Mouse (Mus musculus): Measurements from ENCODE around the gene Uts2r. TPM values are rescaled to one million over a fixed set of nuclear protein-coding genes. Genes with fewer than 3 reads are reported as not detected.

Gene Uts2r
- total and polyA plus RNA-seq, 2 experiments from 2014 or later: 0.16 to 0.84 TPM

- no peaks in the 10 kb centered on the region for H3K4me1 ChIP-seq (ENCODE audit: insufficient read depth, low read length)
- no peaks in the 10 kb centered on the region for H3K9me3 ChIP-seq (ENCODE audit: low read length)
- TF ChIP-seq CTCF (IDR thresholded peaks at IDR 0.05; ENCODE audit: low read depth): no peak
- DNase-seq (ENCODE audit: low spot score) (no peak), ATAC-seq (no peak)
- no peak overlapping the region for H3K27ac ChIP-seq
- H3K36me3 ChIP-seq (ENCODE audit: insufficient read depth, low read length): no peaks in the 10 kb centered on the region
- no peak overlapping the region for H3K9ac ChIP-seq (replicated peaks; ENCODE audit: low read length)
- H3K4me3 ChIP-seq (ENCODE audit: low read length): no peak overlapping the region
- 88% methylated on average over 26 of the region's 26 CpGs for WGBS
- H3K27me3 ChIP-seq (ENCODE audit: insufficient read depth, low read length): no peaks in the 10 kb centered on the region
- no peak overlapping the region for H3K4me2 ChIP-seq (ENCODE audit: low read depth, low read length)
Observed at GRCm38 (mm10) chr11:121160636-121161346, 720 bp downstream of the Uts2r start.

- no peak overlapping the region for H3K9ac ChIP-seq (replicated peaks; ENCODE audit: low read length)
- no peaks in the 10 kb centered on the region for H3K4me1 ChIP-seq (ENCODE audit: insufficient read depth, low read length)
- WGBS: 89% methylated on average over 4 of the region's 4 CpGs
- no peak overlapping the region for H3K4me3 ChIP-seq (ENCODE audit: low read length)
- TF ChIP-seq CTCF (IDR thresholded peaks at IDR 0.05; ENCODE audit: low read depth): no peak
- H3K36me3 ChIP-seq (ENCODE audit: insufficient read depth, low read length): no peaks in the 10 kb centered on the region
- H3K9me3 ChIP-seq (ENCODE audit: low read length): no peaks in the 10 kb centered on the region
- DNase-seq (ENCODE audit: low spot score) (no peak), ATAC-seq (no peak)
- no peaks in the 10 kb centered on the region for H3K27me3 ChIP-seq (ENCODE audit: insufficient read depth, low read length)
- no peak overlapping the region for H3K4me2 ChIP-seq (ENCODE audit: low read depth, low read length)
- no peak overlapping the region for H3K27ac ChIP-seq
Observed at GRCm38 (mm10) chr11:121163751-121164150, 3.7 kb downstream of the Uts2r start.

- Histone ChIP-seq H3K9me3 (ENCODE audit: low read length) (no peaks in the 10 kb centered on the region), H3K4me1 (ENCODE audit: insufficient read depth, low read length) (peaks cover 11% of the 10 kb centered on the region; the same call in 1 of the 2 replicates), H3K9ac (replicated peaks; ENCODE audit: low read length) (no peak overlapping the region), H3K27ac (no peak overlapping the region), H3K4me3 (ENCODE audit: low read length) (no peak overlapping the region), H3K4me2 (ENCODE audit: low read depth, low read length) (no peak overlapping the region), H3K36me3 (ENCODE audit: insufficient read depth, low read length) (no peaks in the 10 kb centered on the region), H3K27me3 (ENCODE audit: insufficient read depth, low read length) (no peaks in the 10 kb centered on the region)
- no peak for ATAC-seq
- TF ChIP-seq CTCF (IDR thresholded peaks at IDR 0.05; ENCODE audit: low read depth): no peak
- 62% methylated on average over 5 of the region's 5 CpGs for WGBS
- no peak for DNase-seq (ENCODE audit: low spot score)
Observed at GRCm38 (mm10) chr11:121173203-121173602, 13.1 kb downstream of the Uts2r start.

GRCm38 (mm10) chr11:121174234-121174633 lies 14.2 kb downstream of the Uts2r start:
- TF ChIP-seq CTCF (IDR thresholded peaks at IDR 0.05; ENCODE audit: low read depth): no peak
- WGBS: 55% methylated on average over 3 of the region's 3 CpGs
- Histone ChIP-seq H3K36me3 (ENCODE audit: insufficient read depth, low read length) (no peaks in the 10 kb centered on the region), H3K27ac (no peak overlapping the region), H3K4me2 (ENCODE audit: low read depth, low read length) (no peak overlapping the region), H3K4me3 (ENCODE audit: low read length) (no peak overlapping the region), H3K27me3 (ENCODE audit: insufficient read depth, low read length) (no peaks in the 10 kb centered on the region), H3K9me3 (ENCODE audit: low read length) (no peaks in the 10 kb centered on the region), H3K9ac (replicated peaks; ENCODE audit: low read length) (no peak overlapping the region), H3K4me1 (ENCODE audit: insufficient read depth, low read length) (peaks cover 11% of the 10 kb centered on the region; the same call in 1 of the 2 replicates)
- ATAC-seq: no peak
- DNase-seq (ENCODE audit: low spot score): no peak

- H3K4me1 ChIP-seq (ENCODE audit: insufficient read depth, low read length): peaks cover 11% of the 10 kb centered on the region; the same call in 1 of the 2 replicates
- TF ChIP-seq CTCF (IDR thresholded peaks at IDR 0.05; ENCODE audit: low read depth): peak; percentile 91
- no peaks in the 10 kb centered on the region; the same call in 1 of the 2 replicates for H3K36me3 ChIP-seq (ENCODE audit: insufficient read depth, low read length)
- no peaks in the 10 kb centered on the region for H3K9me3 ChIP-seq (ENCODE audit: low read length)
- H3K4me3 ChIP-seq (ENCODE audit: low read length): no peak overlapping the region
- no peaks in the 10 kb centered on the region for H3K27me3 ChIP-seq (ENCODE audit: insufficient read depth, low read length)
- H3K27ac ChIP-seq: no peak overlapping the region
- DNase-seq (ENCODE audit: low spot score): peak; percentile 68
- H3K9ac ChIP-seq (replicated peaks; ENCODE audit: low read length): no peak overlapping the region
- ATAC-seq: peak; percentile 43; the same call in 1 of the 2 replicates
- no peak overlapping the region for H3K4me2 ChIP-seq (ENCODE audit: low read depth, low read length)
- 60% methylated on average over 12 of the region's 12 CpGs for WGBS
Observed at GRCm38 (mm10) chr11:121176285-121177270, 16.5 kb downstream of the Uts2r start.

GRCm38 (mm10) chr11:121189681-121190080 lies 29.6 kb downstream of the Uts2r start:
- DNase-seq (ENCODE audit: low spot score) (peak; percentile 14), ATAC-seq (no peak)
- TF ChIP-seq CTCF (IDR thresholded peaks at IDR 0.05; ENCODE audit: low read depth): no peak
- no peaks in the 10 kb centered on the region for H3K27me3 ChIP-seq (ENCODE audit: insufficient read depth, low read length)
- 0 out of 2 replicates have a peak overlapping the region, but pooled peaks have one; percentile 13 for H3K9ac ChIP-seq (replicated peaks; ENCODE audit: low read length)
- no peak overlapping the region for H3K4me2 ChIP-seq (ENCODE audit: low read depth, low read length)
- WGBS: 68% methylated on average over 3 of the region's 3 CpGs
- H3K9me3 ChIP-seq (ENCODE audit: low read length): no peaks in the 10 kb centered on the region
- H3K36me3 ChIP-seq (ENCODE audit: insufficient read depth, low read length): peaks cover 15% of the 10 kb centered on the region; the same call in 1 of the 2 replicates
- H3K27ac ChIP-seq: no peak overlapping the region
- H3K4me1 ChIP-seq (ENCODE audit: insufficient read depth, low read length): no peaks in the 10 kb centered on the region
- H3K4me3 ChIP-seq (ENCODE audit: low read length): no peak overlapping the region
